Mouse (Mus musculus) mesoderm, embryonic 11.5 days (tissue): ENCODE data around the gene Snx1.

Experiments
- DNase-seq: peaks from one replicate; pipeline ENCODE4 v3.0.0-alpha.2; 2012; ENCODE audit warnings: low read depth, low spot score

Gene Snx1

DNA sequence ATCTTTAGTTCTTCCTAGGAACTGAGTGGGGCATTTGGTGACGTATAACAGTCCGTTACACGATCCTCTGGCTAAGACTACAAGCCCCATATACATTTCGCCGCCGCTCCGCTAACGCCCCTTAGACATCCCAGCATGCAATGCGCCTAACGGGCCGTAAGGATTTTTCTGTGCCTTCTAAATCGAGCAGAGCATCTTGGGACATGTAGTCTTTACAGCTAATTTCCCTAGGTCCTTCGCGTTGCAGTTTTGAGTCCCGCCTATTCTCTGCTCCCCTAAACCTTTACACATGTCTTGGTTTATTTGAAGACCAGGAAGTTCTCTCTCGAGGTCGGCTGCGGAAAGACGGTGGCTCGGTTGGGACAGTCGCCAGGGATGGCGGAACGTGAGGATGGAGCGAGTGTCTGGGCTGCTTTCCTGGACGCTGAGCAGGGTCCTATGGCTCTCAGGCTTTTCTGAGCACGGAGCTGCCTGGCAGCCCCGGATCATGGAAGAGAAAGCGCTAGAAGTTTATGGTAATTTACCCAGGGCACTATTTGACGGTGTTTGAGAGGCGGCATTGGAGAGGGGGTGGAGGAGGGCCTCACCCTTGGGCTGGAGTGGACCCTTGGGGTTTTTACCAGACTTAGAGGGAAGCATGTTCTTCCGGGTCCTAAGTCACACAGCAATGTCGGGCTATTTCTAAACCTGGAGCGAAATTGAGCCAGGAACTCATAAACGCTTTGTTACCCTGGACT is at the start of gene Snx1, which contains the start of gene Ciao2a:
Gene Snx1, minus strand, starts transcription at position 132 of the 737 bp plus-strand sequence.
Gene Ciao2a, plus strand, starts transcription at position 156 of the 737 bp plus-strand sequence.
- peak; percentile 95 for DNase-seq

DNA sequence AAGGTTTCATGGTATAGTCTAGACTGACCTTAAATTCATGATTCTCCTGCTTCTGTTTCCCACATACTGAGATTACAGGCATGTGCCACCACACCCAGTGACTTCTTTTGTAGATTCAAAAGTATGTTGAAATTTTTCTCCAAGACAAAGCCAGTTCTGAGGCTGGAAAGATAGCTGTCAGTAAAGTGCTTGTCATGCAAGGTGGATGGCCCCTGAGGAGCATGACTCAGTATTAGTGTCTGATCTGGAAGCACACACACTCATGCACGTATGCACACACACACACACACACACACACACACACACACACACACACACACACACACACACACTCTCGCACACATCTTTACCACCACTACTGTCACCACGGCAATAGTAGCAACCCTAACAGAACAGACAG is 48.6 kb upstream of the Snx1 start:
- DNase-seq: no peak

- DNase-seq: no peak
Measured at GRCm38 (mm10) chr9:66173316-66173855, 47.0 kb upstream of the Snx1 start.

GRCm38 (mm10) chr9:66171275-66171921 is 45.0 kb upstream of the Snx1 start:
- DNase-seq: no peak

DNA sequence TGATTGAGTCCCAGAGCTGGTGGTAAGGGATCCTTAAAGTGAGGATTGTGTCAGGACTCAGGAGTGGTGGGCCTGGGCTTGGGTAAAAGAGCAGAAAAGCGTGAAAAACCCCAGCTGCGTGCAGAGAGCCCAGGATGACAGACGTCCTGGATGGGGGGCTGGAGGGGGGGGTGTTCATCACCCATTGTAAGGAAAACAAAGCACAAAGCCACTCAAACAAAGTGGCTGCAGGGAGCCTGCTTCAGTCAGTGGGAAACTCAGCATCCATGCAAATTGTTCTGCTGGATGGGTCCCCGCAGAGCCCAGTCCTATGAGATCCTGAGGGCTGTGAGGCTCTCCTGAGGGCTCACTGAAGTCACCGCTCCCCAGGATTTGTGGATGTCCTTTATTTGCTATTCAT is 44.1 kb upstream of the Snx1 start:
- DNase-seq: peak; percentile 45

DNA sequence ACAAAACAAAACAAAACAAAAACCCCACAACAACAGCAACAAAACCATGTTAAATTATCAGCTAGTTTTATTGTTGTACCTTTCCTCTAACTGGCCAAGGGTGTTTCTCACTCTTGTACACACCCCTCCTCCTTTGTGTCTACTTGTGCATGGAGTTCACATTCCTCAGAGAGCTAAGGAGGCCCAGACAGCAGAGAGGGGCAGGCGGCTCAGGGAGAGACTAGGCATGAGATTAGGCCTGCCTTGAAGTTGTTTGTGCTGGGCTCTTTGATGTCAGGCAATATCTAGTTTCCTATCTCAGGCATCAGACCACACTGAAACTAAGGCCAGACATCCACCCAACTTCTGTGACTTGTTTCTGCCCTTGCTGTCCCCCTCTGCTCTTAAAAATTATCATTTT is 41.8 kb upstream of the Snx1 start:
- no peak for DNase-seq

DNA sequence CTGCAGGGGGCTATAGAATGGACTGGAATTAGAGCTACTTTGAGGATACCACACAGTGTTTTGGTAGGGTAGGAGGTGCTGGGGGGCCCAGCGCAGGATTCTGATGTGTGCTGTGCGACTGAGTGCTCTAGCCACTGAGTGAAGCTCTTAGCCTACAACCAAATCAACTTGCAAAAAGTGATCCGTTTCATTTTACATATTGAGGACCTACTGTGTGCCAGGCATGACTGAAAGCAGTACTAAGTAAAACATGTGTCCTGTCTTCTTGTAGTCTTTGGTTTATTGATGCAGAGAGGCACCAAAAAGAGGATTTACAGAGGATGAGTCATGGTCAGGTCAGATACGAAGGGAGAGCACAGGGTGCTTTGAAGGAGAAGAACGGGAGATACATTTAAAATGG is 40.8 kb upstream of the Snx1 start:
- DNase-seq: no peak

- no peak for DNase-seq
Measured at GRCm38 (mm10) chr9:66162995-66163394, 36.6 kb upstream of the Snx1 start.

- no peak for DNase-seq
Measured at GRCm38 (mm10) chr9:66160155-66160554, 33.8 kb upstream of the Snx1 start.

DNA sequence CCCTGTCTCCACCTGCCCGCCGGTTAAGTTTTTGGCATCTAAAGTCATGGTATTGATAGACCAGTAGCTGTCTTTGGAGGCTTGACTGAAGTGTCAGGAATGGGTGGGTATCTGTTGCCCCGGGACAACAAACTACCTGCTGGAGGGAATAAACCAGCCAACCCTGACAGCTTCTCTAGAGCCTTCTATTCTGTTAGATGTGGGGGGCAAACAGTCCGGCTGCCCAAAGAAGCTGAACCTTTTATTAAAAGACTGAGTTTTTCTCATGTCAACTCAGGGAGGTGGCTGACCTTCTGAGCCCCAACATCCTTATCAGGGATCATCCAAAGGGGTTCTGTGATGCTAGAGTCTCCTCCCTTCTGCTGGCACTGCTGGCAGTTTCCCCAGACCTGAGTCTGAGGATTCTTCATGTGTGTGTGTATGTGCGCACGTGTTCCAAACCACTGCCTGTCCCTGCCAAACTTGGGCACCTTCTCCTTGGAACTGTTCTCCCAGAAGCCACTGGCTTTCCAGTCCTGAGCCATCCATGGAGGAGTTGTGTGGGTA is 32.6 kb upstream of the Snx1 start:
- DNase-seq: no peak

GRCm38 (mm10) chr9:66157958-66158830 is 31.8 kb upstream of the Snx1 start, which contains the start of gene Dapk2:
TSS of gene Dapk2 (plus strand) at chr9:66158223.
- DNase-seq: peak; percentile 79

DNA sequence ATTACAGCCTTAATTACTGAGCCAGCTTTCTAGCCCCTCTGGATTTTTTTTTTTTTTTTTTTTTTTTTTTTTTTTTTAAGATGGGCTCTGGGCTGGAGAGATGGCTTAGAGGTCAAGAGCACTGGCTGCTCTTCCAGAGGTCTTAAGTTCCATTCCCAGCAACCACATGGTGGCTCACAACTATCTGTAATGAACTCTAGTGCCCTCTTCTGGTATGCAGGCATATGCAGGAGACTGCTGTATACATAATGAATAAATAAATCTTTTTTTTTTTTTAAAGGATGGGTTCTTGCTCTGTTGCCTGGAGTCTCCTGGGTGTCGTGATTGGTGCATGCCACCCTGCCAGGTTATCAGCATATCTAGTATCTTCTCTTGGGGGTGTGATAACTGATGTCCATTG is 29.1 kb upstream of the Snx1 start:
- DNase-seq: no peak

DNA sequence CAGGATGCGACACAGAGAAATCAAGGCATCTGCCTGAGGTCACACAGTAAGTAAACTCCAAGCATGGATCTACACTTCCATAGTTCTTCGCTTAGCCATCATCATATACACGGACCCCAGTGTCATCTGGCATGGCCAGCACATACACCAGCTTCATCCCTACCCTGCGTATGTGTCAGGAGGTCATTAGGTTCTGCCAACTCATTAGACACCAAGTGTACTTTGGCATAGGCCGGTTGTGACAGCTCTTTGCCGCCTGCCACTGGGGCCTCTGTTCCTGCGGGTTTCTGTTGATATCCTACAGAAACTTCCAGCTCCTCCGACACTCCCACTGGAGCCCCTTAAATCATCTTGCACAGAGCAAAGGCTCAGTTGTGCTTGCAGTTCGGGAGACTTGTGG is 27.6 kb upstream of the Snx1 start:
- DNase-seq: no peak

GRCm38 (mm10) chr9:66153594-66153993 is 27.2 kb upstream of the Snx1 start:
- DNase-seq: no peak

GRCm38 (mm10) chr9:66152011-66152410 is 25.6 kb upstream of the Snx1 start:
- DNase-seq: no peak

- no peak for DNase-seq
Measured at GRCm38 (mm10) chr9:66146141-66146540, 19.8 kb upstream of the Snx1 start.

DNA sequence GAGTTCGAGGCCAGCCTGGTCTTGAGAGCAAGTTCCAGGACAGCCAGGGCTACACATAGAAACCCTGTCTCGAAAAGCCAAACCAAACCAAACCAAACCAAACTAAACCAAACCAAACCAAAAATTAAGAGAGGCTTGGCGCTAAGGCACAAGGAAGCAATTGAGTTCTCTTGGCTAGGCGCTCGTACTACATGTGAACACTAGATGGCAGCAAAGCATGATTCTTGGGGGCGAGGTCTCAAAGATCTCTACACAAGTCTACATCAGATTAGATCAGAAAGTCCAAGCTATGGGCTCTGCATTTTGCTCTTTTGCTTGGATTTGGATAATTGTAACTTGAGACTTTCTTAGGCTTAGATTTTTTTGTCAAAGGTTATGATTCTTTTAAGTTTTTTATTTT is 17.9 kb upstream of the Snx1 start:
- peak; percentile 81 for DNase-seq

DNA sequence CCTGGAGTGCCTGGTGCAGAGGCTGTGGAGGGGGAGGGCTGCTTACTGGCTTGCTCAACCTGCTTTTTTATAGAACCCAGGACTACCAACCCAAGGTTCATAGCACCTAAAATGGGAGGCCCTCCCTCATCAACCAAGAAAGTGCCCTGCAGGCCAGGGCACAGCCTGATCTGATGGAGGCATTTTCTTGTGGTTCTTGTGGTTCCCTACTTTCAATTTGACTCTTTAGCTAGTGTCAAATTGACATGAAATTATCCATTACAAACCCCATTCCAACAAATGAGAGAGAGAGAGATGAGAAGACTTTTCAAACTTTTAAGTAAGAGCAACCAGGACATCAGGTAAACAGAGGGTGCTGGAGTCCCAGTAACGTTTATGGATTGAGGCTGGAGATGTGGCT is 15.9 kb upstream of the Snx1 start:
- DNase-seq: no peak

GRCm38 (mm10) chr9:66138193-66138592 is 11.8 kb upstream of the Snx1 start:
- no peak for DNase-seq

DNA sequence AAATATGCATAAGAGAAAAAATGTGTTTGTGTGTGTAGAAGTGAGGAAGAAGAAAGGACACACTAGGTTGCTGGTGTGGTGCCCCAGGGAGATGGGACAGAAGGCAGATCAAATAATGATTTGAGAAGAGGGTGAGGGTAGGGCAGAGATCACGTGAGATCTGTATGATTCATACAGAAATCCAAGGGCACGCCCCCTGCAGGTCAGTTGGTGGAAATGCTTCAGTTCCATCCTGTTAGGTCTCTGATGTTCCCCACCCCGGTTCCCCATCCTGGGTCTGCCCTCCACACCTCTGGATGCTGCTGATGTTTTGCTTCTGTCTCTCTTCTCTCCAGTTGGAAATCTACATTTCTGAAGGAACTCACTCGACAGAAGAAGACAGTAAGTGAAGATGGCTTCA is 9.6 kb upstream of the Snx1 start:
- DNase-seq: no peak

DNA sequence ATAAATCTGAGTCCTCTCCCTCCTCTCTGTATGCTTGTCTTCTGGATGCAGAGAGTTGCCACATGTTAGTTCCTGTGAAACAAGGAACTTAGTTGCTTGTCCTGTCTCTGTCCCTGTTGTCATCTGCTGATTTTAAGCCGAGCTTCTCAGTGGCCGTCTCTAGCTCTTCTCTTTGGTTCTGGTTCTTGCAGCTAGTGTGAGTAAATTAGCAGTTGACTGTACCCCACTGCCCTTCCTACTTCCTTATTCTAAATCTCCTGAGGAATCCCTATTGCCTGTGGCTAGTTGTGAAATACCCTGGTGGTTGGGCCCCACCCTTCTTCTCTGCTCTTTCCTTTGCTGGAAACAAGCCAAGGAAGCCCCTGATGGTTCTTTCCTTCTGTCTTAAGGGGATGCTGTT is 5.1 kb upstream of the Snx1 start:
- no peak for DNase-seq

DNA sequence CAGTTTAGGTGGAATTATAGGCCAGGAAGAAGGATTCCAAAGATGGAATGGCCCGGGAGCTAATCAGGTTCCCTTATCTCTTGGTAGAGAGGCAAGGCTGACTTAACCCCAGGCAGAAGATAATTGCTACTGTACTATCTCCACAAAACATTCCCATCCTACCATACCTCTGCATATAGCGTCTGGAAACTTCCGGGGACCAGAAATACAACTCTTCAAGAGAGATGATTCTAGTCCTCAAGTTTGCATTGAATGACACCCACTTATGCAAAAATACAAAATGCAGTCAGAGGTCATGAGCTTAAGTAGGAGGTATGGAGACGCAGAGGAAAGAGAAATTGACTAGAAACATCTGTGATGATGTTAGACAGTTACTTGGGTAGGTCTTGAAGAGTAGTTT is 1.5 kb upstream of the Snx1 start:
- DNase-seq: no peak
